9 mouse cellular contexts compared by ENCODE assay signal in the genomic region with DNA sequence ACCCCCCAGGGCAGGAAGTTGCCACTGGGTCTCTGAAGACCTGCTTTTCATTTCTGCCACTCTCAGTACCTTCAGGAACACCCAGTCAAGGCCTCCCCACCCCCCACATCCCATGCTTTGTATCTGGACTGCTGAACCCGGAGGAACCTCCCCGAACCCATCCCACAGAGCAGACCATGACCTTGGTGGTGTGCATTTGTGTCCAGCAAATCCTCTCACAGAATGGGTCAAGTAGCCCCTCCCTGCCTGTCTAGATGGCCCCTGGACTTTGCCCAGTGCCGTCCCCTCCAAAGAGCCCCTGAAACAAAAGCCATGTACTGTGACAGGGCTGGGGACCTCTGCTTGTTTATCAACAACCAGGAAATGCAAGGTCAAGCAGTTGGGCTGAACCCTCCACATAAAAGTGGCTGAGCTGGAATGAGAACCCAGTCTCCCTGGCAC. TPM values are rescaled to one million over a fixed set of nuclear protein-coding genes. Genes with fewer than 3 reads are reported as not detected.
A peak's percentile ranks its signal among the peaks of the same experiment; 100 is the strongest.
DNase-seq lines count a peak whose midpoint lies in the region; ATAC-seq and TF ChIP-seq lines count a peak whose summit lies in the region.
"Had no signal": no experiment of that assay in that cellular context is flagged by ENCODE, and none has a peak within 500 bp of the region (broad histone marks: within the 10 kb centered on the region; RNA-seq: fewer than 3 reads in every experiment).

No protein-coding gene starts in this region.

- H3K36me3 ChIP-seq in embryonic facial prominence, embryonic 13.5 days: 0 out of 2 replicates have a peak, but pooled peaks cover 2% of the 10 kb centered on the region
- no peaks in the 10 kb centered on the region for H3K36me3 ChIP-seq in kidney, postnatal 0 days (ENCODE audit: insufficient read depth, low read length)
- no peaks in the 10 kb centered on the region for H3K36me3 ChIP-seq in stomach, embryonic 14.5 days (ENCODE audit: control insufficient read depth, insufficient read depth, low read length)
- H3K36me3 ChIP-seq: midbrain, embryonic 12.5 days had no signal

- peaks cover 4% of the 10 kb centered on the region for H3K27me3 ChIP-seq in embryonic facial prominence, embryonic 13.5 days
- no peaks in the 10 kb centered on the region for H3K27me3 ChIP-seq in kidney, postnatal 0 days (ENCODE audit: insufficient read depth, low read length)
- H3K27me3 ChIP-seq in stomach, embryonic 14.5 days (ENCODE audit: control insufficient read depth, insufficient read depth, low read length): no peaks in the 10 kb centered on the region

- 51% methylated on average over 3 of the region's 3 CpGs for WGBS in embryonic facial prominence, embryonic 13.5 days
- WGBS in kidney, postnatal 0 days: 23% methylated on average over 3 of the region's 3 CpGs
- 34% methylated on average over 3 of the region's 3 CpGs for WGBS in stomach, embryonic 14.5 days

- no peak for ATAC-seq in embryonic facial prominence, embryonic 13.5 days (ENCODE audit: insufficient number of reproducible peaks, insufficient read depth, low FRiP score, low TSS enrichment, low read depth)
- peak; percentile 67 for ATAC-seq in kidney, postnatal 0 days (replicated peaks; ENCODE audit: low FRiP score, low read depth)
- ATAC-seq in stomach, embryonic 14.5 days (ENCODE audit: insufficient number of reproducible peaks, insufficient read depth, low FRiP score, low read depth): no peak

- TF ChIP-seq CTCF in kidney, postnatal 0 days (IDR thresholded peaks at IDR 0.05; ENCODE audit: low read depth): no peak

- peaks cover 46% of the 10 kb centered on the region for H3K4me1 ChIP-seq in embryonic facial prominence, embryonic 13.5 days
- H3K4me1 ChIP-seq in kidney, postnatal 0 days (replicated peaks; ENCODE audit: insufficient read depth, low read length): peaks cover 22% of the 10 kb centered on the region
- peaks cover 34% of the 10 kb centered on the region for H3K4me1 ChIP-seq in stomach, embryonic 14.5 days (ENCODE audit: control insufficient read depth, insufficient read depth, low read length)

- no peak overlapping the region for H3K4me3 ChIP-seq in embryonic facial prominence, embryonic 13.5 days
- no peak overlapping the region for H3K4me3 ChIP-seq in kidney, postnatal 0 days (replicated peaks; ENCODE audit: low read depth, low read length)
- H3K4me3 ChIP-seq in stomach, embryonic 14.5 days (ENCODE audit: low read depth, low read length): no peak overlapping the region
- H3K4me3 ChIP-seq: midbrain, embryonic 12.5 days had no signal

- DNase-seq in ovary, postnatal 36 days (ENCODE audit: low spot score): peak; percentile 67
- no peak for DNase-seq in ovary, postnatal 14 days (ENCODE audit: low spot score)
- peak; percentile 34 for DNase-seq in kidney, postnatal 0 days (ENCODE audit: low spot score)
- DNase-seq in gastrocnemius, postnatal 10 days: no peak
- DNase-seq in urinary bladder, postnatal 36 days (ENCODE audit: low spot score in 2 of 2): no peak
- DNase-seq in spleen, postnatal 36 days (ENCODE audit: low spot score in 2 of 2): no peak

- peak overlapping the region; percentile 7 for H3K4me2 ChIP-seq in embryonic facial prominence, embryonic 13.5 days
- peak overlapping the region; percentile 14; the same call in 1 of the 2 replicates for H3K4me2 ChIP-seq in kidney, postnatal 0 days (ENCODE audit: low read length)
- H3K4me2 ChIP-seq in stomach, embryonic 14.5 days (replicated peaks; ENCODE audit: low read depth, low read length): peak overlapping the region; percentile 11
- H3K4me2 ChIP-seq: midbrain, embryonic 12.5 days had no signal

- H3K27ac ChIP-seq in embryonic facial prominence, embryonic 13.5 days: 0 out of 2 replicates have a peak overlapping the region, but pooled peaks have one; percentile 11
- H3K27ac ChIP-seq in kidney, postnatal 0 days: peak overlapping the region; percentile 97
- peak overlapping the region; percentile 48; the same call in 1 of the 2 replicates for H3K27ac ChIP-seq in stomach, embryonic 14.5 days (ENCODE audit: low read length)
- H3K27ac ChIP-seq: midbrain, embryonic 12.5 days had no signal

- no peaks in the 10 kb centered on the region for H3K9me3 ChIP-seq in embryonic facial prominence, embryonic 13.5 days
- no peaks in the 10 kb centered on the region for H3K9me3 ChIP-seq in kidney, postnatal 0 days (replicated peaks; ENCODE audit: low read length)
- H3K9me3 ChIP-seq in stomach, embryonic 14.5 days (ENCODE audit: control insufficient read depth, low read depth, low read length): no peaks in the 10 kb centered on the region
- H3K9me3 ChIP-seq: midbrain, embryonic 12.5 days had no signal

- H3K9ac ChIP-seq in embryonic facial prominence, embryonic 13.5 days: peak overlapping the region; percentile 49
- no peak overlapping the region for H3K9ac ChIP-seq in kidney, postnatal 0 days (ENCODE audit: low read depth, low read length)
- no peak overlapping the region for H3K9ac ChIP-seq in stomach, embryonic 14.5 days (replicated peaks; ENCODE audit: low read depth, low read length)
- H3K9ac ChIP-seq: midbrain, embryonic 12.5 days had no signal

RNA-seq across cellular contexts. Expression of gene Tst, which starts 2.4 kb away (rescaled TPM):
- polyA plus RNA-seq in embryonic facial prominence, embryonic 13.5 days (2015; fragmentation: Nextera tagmentation; extraction: Ambion mirVana): 22.6 and 25.9 TPM in 2 replicates
- 128 and 131 TPM in 2 replicates for polyA plus RNA-seq in kidney, postnatal 0 days (2015; fragmentation: Nextera tagmentation; extraction: Ambion mirVana)
- 38.6 and 44.6 TPM in 2 replicates for polyA plus RNA-seq in stomach, embryonic 14.5 days (2014; fragmentation: Nextera tagmentation; extraction: Ambion mirVana)
- total RNA-seq in gastrocnemius, postnatal 10 days (2021): 10 to 100 TPM; 18.0 to 23.3 TPM

RNA-seq across cellular contexts. Expression of gene Mpst, which starts 2.9 kb away (rescaled TPM):
- polyA plus RNA-seq in embryonic facial prominence, embryonic 13.5 days (2015; fragmentation: Nextera tagmentation; extraction: Ambion mirVana): 2.6 and 2.8 TPM in 2 replicates
- polyA plus RNA-seq in kidney, postnatal 0 days (2015; fragmentation: Nextera tagmentation; extraction: Ambion mirVana): 3.0 and 4.6 TPM in 2 replicates
- polyA plus RNA-seq in stomach, embryonic 14.5 days (2014; fragmentation: Nextera tagmentation; extraction: Ambion mirVana): 3.2 and 4.4 TPM in 2 replicates
- total RNA-seq in gastrocnemius, postnatal 10 days (2021): 10 to 100 TPM; 34.6 to 40.5 TPM

RNA-seq across cellular contexts. Expression of gene Tex33, which starts 7.6 kb away (rescaled TPM):
- not detected in 2 replicates for polyA plus RNA-seq in embryonic facial prominence, embryonic 13.5 days (2015; fragmentation: Nextera tagmentation; extraction: Ambion mirVana)
- not detected in 2 replicates for polyA plus RNA-seq in kidney, postnatal 0 days (2015; fragmentation: Nextera tagmentation; extraction: Ambion mirVana)
- not detected in 2 replicates for polyA plus RNA-seq in stomach, embryonic 14.5 days (2014; fragmentation: Nextera tagmentation; extraction: Ambion mirVana)
- total RNA-seq in gastrocnemius, postnatal 10 days (2021): not detected
- polyA plus RNA-seq: midbrain, embryonic 12.5 days had no signal

RNA-seq across cellular contexts. Expression of gene Kctd17, which starts 25.0 kb away (rescaled TPM):
- 49.5 and 50.6 TPM in 2 replicates for polyA plus RNA-seq in embryonic facial prominence, embryonic 13.5 days (2015; fragmentation: Nextera tagmentation; extraction: Ambion mirVana)
- 44.8 and 47.8 TPM in 2 replicates for polyA plus RNA-seq in kidney, postnatal 0 days (2015; fragmentation: Nextera tagmentation; extraction: Ambion mirVana)
- 38.9 and 39.4 TPM in 2 replicates for polyA plus RNA-seq in stomach, embryonic 14.5 days (2014; fragmentation: Nextera tagmentation; extraction: Ambion mirVana)
- total RNA-seq in gastrocnemius, postnatal 10 days (2021): 10 to 100 TPM; 48.7 to 62.2 TPM

Comparison
In these comparisons a context has a peak if more than half of its experiments do, and no peak if none do; other contexts are left out.
1. DNase-seq: peak in ovary, postnatal 36 days (single experiment) and kidney, postnatal 0 days (single experiment); none in ovary, postnatal 14 days (single experiment), gastrocnemius, postnatal 10 days (single experiment), urinary bladder, postnatal 36 days (0 of 2) and spleen, postnatal 36 days (0 of 2).
2. H3K27ac ChIP-seq: peak in every context shown above with its lines; median percentile 97 in kidney, postnatal 0 days; 48 in stomach, embryonic 14.5 days; 11 in embryonic facial prominence, embryonic 13.5 days.
3. Peak in every context shown above with its lines, with median percentiles within 50 percentile points of each other: H3K4me2 ChIP-seq.